Mouse (Mus musculus) ES-Bruce4 (cell line): ENCODE measurements around the gene Intu. TPM values are rescaled to one million over a fixed set of nuclear protein-coding genes. Genes with fewer than 3 reads are reported as not detected.

Source experiments
- H3K27ac ChIP-seq: 2 replicates; pipeline ENCODE4 v1.5.1; 2012; ENCODE audit warnings: low read length, inconsistent platforms; ENCODE audit not compliant: insufficient read depth
- H3K27me3 ChIP-seq: 2 replicates; pipeline ENCODE4 v1.6.1; 2012; ENCODE audit warnings: mild to moderate bottlenecking, low read length, inconsistent platforms; ENCODE audit not compliant: control insufficient read depth, poor library complexity, insufficient read depth, severe bottlenecking
- H3K36me3 ChIP-seq: 2 replicates; pipeline ENCODE4 v1.6.1; 2012; ENCODE audit warnings: inconsistent platforms, mild to moderate bottlenecking, low read length, moderate library complexity; ENCODE audit not compliant: control insufficient read depth, poor library complexity, insufficient read depth, severe bottlenecking
- H3K4me1 ChIP-seq: one replicate; pipeline ENCODE4 v1.8.1; 2011; ENCODE audit warnings: low read length; ENCODE audit not compliant: control insufficient read depth, insufficient read depth
- H3K4me3 ChIP-seq: 2 replicates; pipeline ENCODE4 v1.5.1; 2011; ENCODE audit warnings: low read depth, mild to moderate bottlenecking, low read length
- H3K9ac ChIP-seq: 2 replicates; pipeline ENCODE4 v1.6.1; 2012; ENCODE audit warnings: low read depth, mild to moderate bottlenecking, inconsistent platforms; ENCODE audit not compliant: poor library complexity, severe bottlenecking
- H3K9me3 ChIP-seq: replicated peaks from 2 replicates; pipeline ENCODE4 v1.6.1; 2012; ENCODE audit warnings: mild to moderate bottlenecking, low read length, inconsistent platforms; ENCODE audit not compliant: control insufficient read depth, poor library complexity, insufficient read depth, severe bottlenecking
- CTCF ChIP-seq: IDR thresholded peaks from one replicate; pipeline ENCODE4 v1.8.1; 2011; ENCODE audit warnings: low read depth, low read length
- EP300 ChIP-seq: IDR thresholded peaks from 2 replicates; pipeline ENCODE4 v1.6.1; 2011; ENCODE audit warnings: low read depth, low read length; ENCODE audit not compliant: insufficient read depth
- POLR2A ChIP-seq: IDR thresholded peaks from one replicate; pipeline ENCODE4 v1.8.1; 2011; ENCODE audit warnings: low read length; ENCODE audit not compliant: insufficient read depth
- polyA plus RNA-seq: library from polyadenylated mRNA; stranded (reverse); fragments of >200 nt; gene quantifications from 2 replicates; pipeline ENCODE4 v1.2.4, GENCODE M21; 2011; ENCODE audit warnings: low read depth; ENCODE audit not compliant: missing spikeins, insufficient read depth, insufficient read length

Gene Intu
- polyA plus RNA-seq, 1 experiment: 7.1 TPM

GRCm38 (mm10) chr3:40532256-40532655, 1.2 kb downstream of the Intu start:
- Histone ChIP-seq H3K4me1 (no peaks in the 10 kb centered on the region), H3K27ac (no peak overlapping the region), H3K27me3 (peaks cover 2% of the 10 kb centered on the region), H3K4me3 (no peak overlapping the region), H3K36me3 (no peaks in the 10 kb centered on the region), H3K9me3 (no peaks in the 10 kb centered on the region), H3K9ac (no peak overlapping the region)
- TF ChIP-seq CTCF (no peak), EP300 (no peak), POLR2A (no peak)

- no peak for TF ChIP-seq POLR2A
- no peak for TF ChIP-seq EP300
- TF ChIP-seq CTCF: no peak
- H3K27ac ChIP-seq: no peak overlapping the region
- H3K4me1 ChIP-seq: no peaks in the 10 kb centered on the region
- peaks cover 2% of the 10 kb centered on the region for H3K27me3 ChIP-seq
- no peak overlapping the region for H3K4me3 ChIP-seq
- no peak overlapping the region for H3K9ac ChIP-seq
- no peaks in the 10 kb centered on the region for H3K9me3 ChIP-seq
- no peaks in the 10 kb centered on the region for H3K36me3 ChIP-seq
These were observed 3.1 kb downstream of the Intu start for GRCm38 (mm10) chr3:40534141-40534540.

GRCm38 (mm10) chr3:40540567-40541554, 9.8 kb downstream of the Intu start:
- no peaks in the 10 kb centered on the region for H3K36me3 ChIP-seq
- no peak for TF ChIP-seq POLR2A
- TF ChIP-seq EP300: no peak
- TF ChIP-seq CTCF: no peak

GRCm38 (mm10) chr3:40546621-40547020, 15.5 kb downstream of the Intu start:
- H3K9me3 ChIP-seq: no peaks in the 10 kb centered on the region
- no peak overlapping the region for H3K9ac ChIP-seq
- TF ChIP-seq CTCF: no peak
- TF ChIP-seq POLR2A: no peak
- TF ChIP-seq EP300: no peak
- H3K36me3 ChIP-seq: no peaks in the 10 kb centered on the region; the same call in 1 of the 2 replicates
- H3K4me3 ChIP-seq: no peak overlapping the region
- peaks cover 2% of the 10 kb centered on the region; the same call in 1 of the 2 replicates for H3K27me3 ChIP-seq
- H3K27ac ChIP-seq: no peak overlapping the region
- no peaks in the 10 kb centered on the region for H3K4me1 ChIP-seq

More at GRCm38 (mm10) chr3:40540567-40541554, 9.8 kb downstream of the Intu start:
- Histone ChIP-seq H3K27me3 (no peaks in the 10 kb centered on the region), H3K9me3 (no peaks in the 10 kb centered on the region), H3K9ac (peak overlapping the region; percentile 78), H3K27ac (no peak overlapping the region), H3K4me3 (peak overlapping the region; percentile 96), H3K4me1 (no peaks in the 10 kb centered on the region)

- no peak for TF ChIP-seq EP300
- no peak for TF ChIP-seq CTCF
- H3K4me3 ChIP-seq: no peak overlapping the region
- no peaks in the 10 kb centered on the region for H3K4me1 ChIP-seq
- H3K36me3 ChIP-seq: no peaks in the 10 kb centered on the region
- no peaks in the 10 kb centered on the region for H3K9me3 ChIP-seq
- no peaks in the 10 kb centered on the region for H3K27me3 ChIP-seq
- no peak overlapping the region for H3K9ac ChIP-seq
- no peak overlapping the region for H3K27ac ChIP-seq
These were observed 121.9 kb downstream of the Intu start for GRCm38 (mm10) chr3:40652941-40653352.

GRCm38 (mm10) chr3:40653582-40653981, 122.5 kb downstream of the Intu start:
- no peak overlapping the region for H3K4me3 ChIP-seq
- H3K27ac ChIP-seq: no peak overlapping the region
- H3K27me3 ChIP-seq: no peaks in the 10 kb centered on the region
- no peaks in the 10 kb centered on the region for H3K9me3 ChIP-seq
- TF ChIP-seq POLR2A (no peak), EP300 (no peak), CTCF (no peak)
- no peaks in the 10 kb centered on the region for H3K36me3 ChIP-seq
- H3K9ac ChIP-seq: no peak overlapping the region
- H3K4me1 ChIP-seq: no peaks in the 10 kb centered on the region
